Mouse (Mus musculus): ENCODE results near the gene Tubgcp2. TPM values are rescaled to one million over a fixed set of nuclear protein-coding genes. Genes with fewer than 3 reads are reported as not detected.

The Tubgcp2 gene
- total RNA-seq, 2 experiments from 2014 or later: 19.7 to 23.5 TPM

DNA sequence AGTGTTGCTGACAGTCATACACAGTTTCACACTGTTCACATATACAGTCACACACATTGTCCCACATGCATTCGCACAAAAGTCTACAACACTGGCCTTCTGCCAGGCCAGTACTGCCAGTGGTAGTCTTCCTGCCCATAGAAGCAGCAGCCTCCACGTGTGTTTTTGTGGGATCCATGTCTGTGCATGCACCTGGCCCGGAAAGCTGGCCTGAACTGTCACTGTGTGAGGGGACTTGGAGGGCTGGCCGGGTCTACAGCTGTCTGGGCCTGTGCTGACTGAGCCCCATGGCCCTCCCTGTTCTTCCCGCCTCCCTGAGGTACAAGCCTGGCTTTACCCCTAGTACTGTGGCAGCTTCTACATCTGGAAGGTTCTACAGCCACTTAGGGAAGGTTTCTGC, 65.5 kb downstream of the Tubgcp2 start:
- intact Hi-C loops (cut with DNase I): loop anchor here (1.0 to 10.0 kb wide), 2 partner anchors 89 to 174 kb away; no protein-coding TSS in a partner anchor
- no peak for TF ChIP-seq CTCF (IDR thresholded peaks at IDR 0.05)
- H3K4me3 ChIP-seq: no peak overlapping the region
- DNase-seq: no peak
- H3K27ac ChIP-seq: no peak overlapping the region

DNA sequence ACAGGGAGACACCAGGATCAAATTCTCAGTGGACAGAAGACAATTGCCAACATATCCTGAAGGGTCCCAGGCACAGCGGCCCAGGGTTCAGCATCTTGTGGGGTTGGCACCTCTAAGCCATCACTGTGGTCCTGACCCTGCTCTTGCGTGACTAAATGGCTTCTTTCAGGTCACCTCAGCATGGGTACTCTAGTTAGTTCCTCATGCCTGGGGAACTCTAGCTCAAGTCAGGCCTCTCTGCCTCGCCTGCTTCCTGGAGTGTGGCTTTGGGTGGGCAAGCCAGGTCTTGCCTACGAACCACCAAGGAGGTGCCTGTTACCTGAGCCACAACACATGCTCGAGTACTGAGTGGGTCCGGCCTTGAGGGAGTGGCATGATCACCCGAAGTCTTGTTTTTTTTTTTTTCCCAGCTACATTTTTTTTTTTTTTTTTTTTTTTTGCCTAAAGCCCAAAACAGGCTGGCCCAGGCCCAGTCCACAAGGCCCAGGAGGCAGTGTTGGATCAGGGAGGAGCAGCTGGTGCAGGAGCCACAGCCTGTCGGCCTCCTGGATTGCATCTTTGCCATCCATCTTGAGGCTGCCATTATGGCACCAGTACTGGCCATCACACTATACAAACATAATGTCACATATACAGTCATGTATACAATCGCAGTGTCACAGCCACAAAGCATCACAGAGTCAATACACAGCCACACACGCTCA, 66.1 kb downstream of the Tubgcp2 start:
- no peak for DNase-seq
- TF ChIP-seq CTCF (IDR thresholded peaks at IDR 0.05): no peak
- no peak overlapping the region for H3K27ac ChIP-seq

DNA sequence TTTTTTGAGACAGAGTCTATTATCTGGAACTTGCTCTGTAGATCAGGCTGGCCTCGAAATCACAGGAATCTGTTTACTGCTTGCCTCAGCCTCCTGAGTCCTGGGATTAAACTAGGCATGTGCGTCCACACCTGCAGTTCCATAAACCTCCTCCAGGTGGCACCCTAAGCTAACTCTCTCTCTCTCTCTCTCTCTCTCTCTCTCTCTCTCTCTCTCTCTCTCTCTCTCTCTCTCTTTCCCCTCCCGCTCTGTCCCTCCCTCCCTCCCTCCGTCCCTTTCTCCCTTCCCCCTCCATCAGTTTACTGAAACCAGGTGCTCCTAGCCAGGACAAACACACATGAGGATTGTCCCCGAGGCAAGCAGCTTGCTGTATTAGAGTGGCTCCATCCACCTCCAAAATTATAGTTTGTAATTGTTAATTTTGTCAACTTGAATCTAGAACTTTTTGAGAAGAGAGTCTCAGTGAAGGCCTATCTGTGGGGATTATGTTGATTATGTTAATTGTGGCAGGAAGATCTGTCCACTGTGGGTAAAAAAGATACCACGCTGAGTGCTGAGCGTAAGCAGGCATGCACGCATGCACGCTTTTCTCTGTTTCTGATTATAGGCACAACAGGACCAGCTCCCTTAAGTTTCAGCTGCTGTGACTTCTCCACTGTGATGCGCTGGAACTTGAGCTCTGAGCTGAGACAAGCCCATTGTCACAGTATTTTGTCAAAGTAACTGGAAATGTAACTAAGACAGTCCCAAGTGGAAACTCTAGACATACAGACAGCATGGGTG, 66.9 kb downstream of the Tubgcp2 start:
- peak; percentile 80 for DNase-seq
- no peak overlapping the region for H3K4me3 ChIP-seq
- intact Hi-C loops (cut with DNase I): loop anchor here (1.0 to 10.0 kb wide), 2 partner anchors 25 to 175 kb away; no protein-coding TSS in a partner anchor
- peak; percentile 82 for TF ChIP-seq CTCF (IDR thresholded peaks at IDR 0.05)
- no peak overlapping the region for H3K27ac ChIP-seq

More for the DNA sequence above, 66.1 kb downstream of the Tubgcp2 start:
- H3K4me3 ChIP-seq: no peak overlapping the region
- intact Hi-C loops (cut with DNase I): loop anchor here (10.0 kb wide), 1 partner anchor 174 kb away; no protein-coding TSS in a partner anchor

DNA sequence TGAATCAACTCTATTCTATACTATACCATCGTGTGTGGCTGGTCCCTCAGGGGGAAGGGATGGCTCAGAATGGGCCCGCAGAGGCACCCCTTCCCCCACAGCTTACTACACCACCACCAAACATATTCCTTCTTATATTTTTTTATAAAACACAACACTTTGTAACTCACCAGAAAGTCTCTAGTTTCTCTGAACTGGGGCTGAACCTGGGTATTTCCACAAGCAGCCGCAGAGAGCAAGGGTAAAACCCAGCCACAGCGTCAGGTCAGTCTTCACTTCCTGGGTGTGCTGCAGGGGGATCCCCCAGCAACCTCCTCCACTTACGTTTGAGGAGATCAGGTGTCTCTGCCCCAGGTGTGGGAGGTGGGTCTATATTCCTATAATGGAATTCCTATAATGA, 68.0 kb downstream of the Tubgcp2 start:
- no peak for DNase-seq
- no peak overlapping the region for H3K4me3 ChIP-seq
- intact Hi-C loops (cut with DNase I): no loop called here

DNA sequence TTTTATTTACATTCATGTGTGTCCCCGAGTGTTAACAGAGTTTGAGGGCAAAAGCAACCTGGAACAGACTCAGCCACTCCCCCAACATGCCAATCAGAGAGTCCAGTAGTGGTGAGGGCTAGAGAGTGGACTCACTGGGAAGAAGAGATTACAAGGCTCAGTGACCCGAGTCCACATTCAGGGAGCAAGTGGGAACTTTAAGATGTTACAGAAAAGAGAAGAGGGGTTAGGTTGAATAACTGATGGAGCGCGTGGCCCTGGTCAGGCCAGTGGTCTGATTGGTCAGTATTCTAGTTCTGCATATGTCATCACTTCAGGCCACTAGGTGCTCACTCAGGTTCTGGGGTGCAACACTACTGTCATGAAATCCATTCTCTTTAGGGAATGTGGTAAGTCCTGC, 69.3 kb downstream of the Tubgcp2 start:
- no peak overlapping the region for H3K4me3 ChIP-seq
- DNase-seq: no peak
- TF ChIP-seq CTCF (IDR thresholded peaks at IDR 0.05): no peak
- intact Hi-C loops (cut with DNase I): no loop called here
- no peak overlapping the region for H3K27ac ChIP-seq

More for the DNA sequence above, 68.0 kb downstream of the Tubgcp2 start:
- no peak for TF ChIP-seq CTCF (IDR thresholded peaks at IDR 0.05)
- H3K27ac ChIP-seq: no peak overlapping the region

DNA sequence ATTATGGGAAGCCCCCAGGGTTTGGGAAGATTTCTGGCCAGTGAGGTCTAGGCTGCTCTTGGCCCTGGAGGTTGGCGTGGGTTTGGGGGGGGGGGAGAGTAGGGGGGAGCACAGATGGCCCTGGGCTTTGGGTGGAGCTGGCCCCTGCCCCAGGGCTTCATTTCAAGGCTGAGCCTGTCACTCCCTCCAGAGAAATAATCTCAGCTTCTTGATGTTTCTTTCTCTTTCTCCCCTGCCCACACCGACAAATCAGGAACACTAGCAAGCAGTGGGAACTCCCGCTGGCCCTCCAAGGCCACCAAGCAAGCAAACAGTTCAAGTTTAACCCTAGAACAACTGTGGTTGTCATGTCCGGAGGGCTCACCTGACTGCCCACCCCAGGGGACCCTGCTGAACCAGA, 72.7 kb downstream of the Tubgcp2 start:
- no peak overlapping the region for H3K4me3 ChIP-seq
- intact Hi-C loops (cut with DNase I): no loop called here
- no peak for TF ChIP-seq CTCF (IDR thresholded peaks at IDR 0.05)
- DNase-seq: no peak
- H3K27ac ChIP-seq: no peak overlapping the region

DNA sequence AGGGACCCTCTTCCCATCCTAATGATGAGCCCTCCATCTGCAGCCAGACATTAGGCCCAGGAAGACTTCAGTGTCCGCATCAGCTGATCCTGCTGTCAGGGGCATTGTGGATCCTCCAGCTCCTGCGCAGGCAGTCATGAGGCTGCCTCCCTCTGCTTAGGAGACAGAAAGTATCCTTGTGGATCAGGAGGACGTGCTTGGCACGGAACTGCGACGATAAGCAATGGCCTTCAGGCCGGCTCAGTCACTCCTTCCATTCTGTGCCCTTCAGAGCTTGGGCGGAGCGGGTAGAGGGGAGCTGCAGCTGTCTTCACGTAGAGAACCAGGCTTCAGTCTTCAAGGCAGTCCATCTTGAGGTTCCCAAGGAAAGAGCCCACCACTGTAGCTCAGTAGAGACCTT, 75.3 kb downstream of the Tubgcp2 start:
- Histone ChIP-seq H3K4me3 (no peak overlapping the region), H3K27ac (no peak overlapping the region)
- intact Hi-C loops (cut with DNase I): no loop called here
- no peak for TF ChIP-seq CTCF (IDR thresholded peaks at IDR 0.05)
- DNase-seq: no peak

DNA sequence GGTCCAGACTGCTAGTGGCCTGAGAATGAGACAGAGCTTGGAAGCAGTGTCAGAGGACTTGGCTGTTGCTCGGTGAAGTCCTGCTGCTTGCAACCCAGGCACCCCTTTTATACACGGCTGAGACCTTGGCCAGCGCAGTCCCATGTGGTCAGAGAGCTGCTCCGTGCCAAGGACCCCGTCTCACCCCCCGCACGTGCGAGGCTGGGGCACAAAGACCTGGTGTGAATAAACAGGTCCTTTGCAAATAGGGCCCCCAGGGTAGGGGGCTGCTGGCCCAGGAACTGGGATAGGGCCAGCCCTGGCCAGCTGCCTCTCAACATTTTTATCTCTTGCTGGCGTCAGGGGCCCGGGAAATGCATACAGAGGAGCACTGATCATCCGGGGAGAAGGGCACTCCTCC, 78.5 kb downstream of the Tubgcp2 start:
- no peak for DNase-seq
- Histone ChIP-seq H3K4me3 (no peak overlapping the region), H3K27ac (no peak overlapping the region)
- TF ChIP-seq CTCF (IDR thresholded peaks at IDR 0.05): no peak
- intact Hi-C loops (cut with DNase I): no loop called here

DNA sequence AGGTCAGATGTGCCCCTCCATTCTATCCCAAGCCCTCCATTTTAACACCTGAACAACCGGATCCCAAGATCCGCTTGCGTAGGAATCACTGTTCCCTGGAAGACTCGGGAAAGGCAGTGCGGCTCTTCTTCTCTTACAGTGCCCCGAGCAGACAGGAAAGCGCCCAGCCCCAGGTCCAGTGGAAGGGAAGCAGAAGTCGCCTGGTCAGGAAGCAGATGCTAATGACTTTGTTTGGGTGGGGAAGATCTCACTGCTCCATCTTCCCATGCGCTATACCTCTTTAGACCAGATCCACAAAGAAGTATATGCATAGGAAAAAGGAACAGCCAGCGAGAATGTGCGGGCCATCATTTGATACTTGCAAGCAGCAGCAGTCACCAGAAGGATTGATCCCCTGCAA, 79.0 kb downstream of the Tubgcp2 start:
- TF ChIP-seq CTCF (IDR thresholded peaks at IDR 0.05): no peak
- DNase-seq: no peak
- intact Hi-C loops (cut with DNase I): no loop called here
- H3K27ac ChIP-seq: no peak overlapping the region
- no peak overlapping the region for H3K4me3 ChIP-seq

DNA sequence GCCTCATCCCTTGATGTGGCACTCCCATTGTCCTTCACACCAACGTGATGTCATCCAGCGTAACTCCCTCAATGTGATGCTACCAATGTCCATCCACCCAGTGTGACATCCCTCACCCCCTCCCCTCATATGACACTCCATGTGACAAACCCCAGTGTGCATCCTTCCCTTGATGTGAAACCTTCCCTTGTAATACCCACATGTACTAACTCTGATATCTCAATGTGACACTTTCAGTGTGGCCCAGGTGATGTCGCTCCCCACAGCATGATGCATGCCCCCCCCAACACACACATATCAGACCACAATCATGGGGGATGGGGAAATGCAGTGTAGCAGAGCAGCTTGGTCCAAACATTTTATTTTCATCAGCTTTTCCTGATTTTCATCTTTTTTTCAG, 79.8 kb downstream of the Tubgcp2 start:
- intact Hi-C loops (cut with DNase I): no loop called here
- Histone ChIP-seq H3K27ac (no peak overlapping the region), H3K4me3 (no peak overlapping the region)
- DNase-seq: no peak
- no peak for TF ChIP-seq CTCF (IDR thresholded peaks at IDR 0.05)

DNA sequence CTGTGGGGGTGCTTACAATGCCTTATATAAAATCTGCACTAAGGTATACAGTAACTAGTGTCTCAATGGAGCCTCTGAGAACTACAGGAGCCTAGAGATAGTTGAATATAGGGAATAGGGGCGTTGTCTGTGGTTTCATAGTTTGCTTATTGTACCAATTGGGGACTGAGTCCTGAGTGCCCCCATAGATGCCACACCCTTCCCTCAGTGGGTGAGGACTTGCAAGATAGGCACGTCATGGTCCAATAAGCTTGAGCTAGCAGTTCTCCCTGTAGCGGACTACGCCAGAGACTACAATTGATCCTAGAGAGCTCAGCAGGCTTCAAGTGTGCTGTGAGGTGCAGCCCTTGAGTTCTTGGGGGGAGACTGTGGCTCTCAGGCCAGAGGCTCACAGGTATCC, 81.0 kb downstream of the Tubgcp2 start:
- Histone ChIP-seq H3K4me3 (no peak overlapping the region), H3K27ac (no peak overlapping the region)
- no peak for DNase-seq
- intact Hi-C loops (cut with DNase I): no loop called here
- no peak for TF ChIP-seq CTCF (IDR thresholded peaks at IDR 0.05)

DNA sequence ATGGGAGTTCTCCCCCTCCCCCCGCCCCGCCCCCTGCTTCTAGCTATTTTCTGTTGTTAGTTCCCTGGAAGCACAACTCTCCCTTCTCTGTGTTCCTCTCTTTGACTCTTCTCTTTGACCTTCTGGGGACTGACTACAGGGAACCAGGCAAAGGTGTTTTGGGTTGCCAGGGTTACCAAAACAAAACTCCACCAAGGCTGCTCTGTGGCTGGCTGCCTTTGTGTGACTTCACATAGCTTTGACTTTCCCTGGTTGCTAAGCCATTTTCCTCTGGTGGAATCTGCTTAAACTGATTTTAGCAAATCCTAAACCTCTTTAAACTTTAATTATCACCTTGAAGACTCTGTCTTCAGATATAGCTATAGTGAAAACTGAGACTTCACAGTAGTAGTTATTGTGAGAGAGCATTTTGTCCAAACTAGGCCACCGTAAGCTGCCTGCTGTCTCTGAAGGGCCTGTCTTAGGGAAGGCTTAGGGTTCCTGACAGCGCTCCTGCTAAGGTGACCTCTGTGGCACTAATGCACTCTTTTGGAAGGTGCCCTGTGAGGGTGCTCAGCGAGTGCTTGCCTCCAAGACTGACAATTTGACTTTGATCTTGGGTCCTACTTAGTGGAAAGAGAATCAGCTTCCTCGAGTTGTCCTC, 84.4 kb downstream of the Tubgcp2 start:
- Histone ChIP-seq H3K4me3 (no peak overlapping the region), H3K27ac (no peak overlapping the region)
- DNase-seq: no peak
- no peak for TF ChIP-seq CTCF (IDR thresholded peaks at IDR 0.05)
- intact Hi-C loops (cut with DNase I): no loop called here

DNA sequence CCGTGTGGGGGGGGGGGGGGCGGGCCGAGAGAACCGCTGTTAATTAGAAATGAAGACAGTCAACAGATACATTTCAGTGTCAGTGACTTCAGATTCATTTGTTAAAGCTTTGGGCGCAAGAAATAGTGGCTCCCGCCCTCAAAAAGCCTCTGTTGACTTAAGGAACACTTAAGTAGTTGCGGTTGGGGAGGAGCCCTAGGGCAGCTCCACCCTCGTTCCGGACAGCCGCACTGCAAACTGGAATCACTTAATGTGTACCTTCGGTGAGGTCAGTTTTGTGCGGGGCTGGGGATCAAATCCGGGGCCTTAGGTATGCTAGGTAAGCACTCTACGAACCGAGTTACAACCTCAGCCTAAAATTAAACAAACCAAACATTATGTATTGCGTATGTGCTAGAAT, 85.4 kb downstream of the Tubgcp2 start:
- TF ChIP-seq CTCF (IDR thresholded peaks at IDR 0.05): no peak
- no peak for DNase-seq
- Histone ChIP-seq H3K4me3 (peak overlapping the region; percentile 81), H3K27ac (peak overlapping the region; percentile 82)
- intact Hi-C loops (cut with DNase I): no loop called here
